Mouse (Mus musculus) megakaryocyte progenitor cell, adult 5-6 weeks (primary cell): Measurements from ENCODE around the gene E130311K13Rik. TPM values are rescaled to one million over a fixed set of nuclear protein-coding genes. Genes with fewer than 3 reads are reported as not detected.

ENCODE experiments used
- ATAC-seq: replicated peaks from 2 replicates; pipeline ENCODE4 v1.8.0; 2016; ENCODE audit warnings: mild to moderate bottlenecking, moderate TSS enrichment, inconsistent platforms; ENCODE audit not compliant: poor library complexity
- total RNA-seq, 2 experiments: library from RNA; stranded (forward) in 1 of 2; stranded (reverse) in 1 of 2; fragments of 157-497, 149-512 nt in 1 of 2; fragments of 200-1000 nt in 1 of 2; gene quantifications; 2 replicates each; pipeline versions ENCODE4 v1.2.3 to v1.2.4; 2015 to 2017

Gene E130311K13Rik
- total RNA-seq, 2 experiments from 2014 or later: 3.3 to 6.7 TPM

DNA sequence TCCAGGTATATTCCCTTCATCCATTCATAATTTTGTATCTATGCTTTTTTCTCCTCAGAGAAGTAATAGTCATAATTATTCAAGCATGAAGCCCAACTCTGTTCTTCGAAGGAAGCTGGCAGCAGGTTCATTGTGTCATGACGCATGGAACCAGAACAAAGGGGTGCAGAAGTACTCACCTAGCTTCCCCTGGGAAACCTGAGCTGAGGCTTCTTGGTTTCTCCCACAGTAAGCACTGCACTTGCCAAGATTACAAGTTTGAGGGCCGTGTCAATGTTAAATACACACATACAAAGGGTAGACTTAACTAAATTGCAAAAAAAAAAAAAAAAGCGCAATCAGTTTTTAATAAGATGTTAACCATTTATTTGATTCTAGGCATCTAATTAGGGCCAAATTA is 33.0 kb downstream of the E130311K13Rik start:
- ATAC-seq: no peak

- ATAC-seq: no peak
These were observed 33.5 kb downstream of the E130311K13Rik start for GRCm38 (mm10) chr3:63895786-63896185.

DNA sequence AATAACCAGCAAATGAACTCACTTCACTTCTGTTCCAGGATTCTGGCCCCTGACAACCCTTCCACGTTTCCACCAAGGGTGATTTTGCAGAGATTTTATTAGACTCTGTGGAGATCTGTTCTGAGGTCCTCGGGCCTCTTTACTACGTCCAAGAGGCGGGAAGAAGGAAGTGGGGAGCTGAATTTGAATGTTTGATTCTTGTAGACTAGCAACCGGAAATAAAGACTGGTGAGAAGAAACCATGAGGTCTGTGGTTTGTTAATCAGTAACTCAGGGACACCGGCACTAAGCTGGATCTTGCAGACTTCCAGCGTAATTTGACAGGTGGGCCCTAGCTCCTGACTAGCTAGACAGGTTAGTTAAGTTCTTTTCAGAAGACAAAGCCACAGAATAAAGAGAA is 35.6 kb downstream of the E130311K13Rik start:
- peak; percentile 74 for ATAC-seq

DNA sequence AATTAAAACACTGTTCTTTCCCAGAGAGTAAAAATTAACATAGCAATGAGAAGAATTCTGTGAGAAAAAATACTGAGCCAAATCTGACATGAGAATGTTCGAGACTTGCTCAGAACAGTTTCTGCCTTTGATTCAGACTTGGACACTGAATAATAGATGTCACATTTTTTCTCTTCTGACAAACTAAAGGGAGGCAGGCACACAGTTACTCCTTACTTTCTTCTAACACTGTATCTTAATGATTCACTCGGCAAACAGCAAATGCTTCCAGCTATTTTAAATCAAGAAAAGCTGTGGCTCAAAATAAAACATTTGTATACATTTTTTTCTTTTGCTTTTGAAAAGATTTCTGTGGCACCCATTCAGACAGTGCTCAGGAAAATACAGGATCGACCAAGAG is 37.1 kb downstream of the E130311K13Rik start:
- ATAC-seq: no peak

- ATAC-seq: peak; percentile 50; the same call in 1 of the 2 replicates
These were observed 48.2 kb downstream of the E130311K13Rik start for GRCm38 (mm10) chr3:63881065-63881464.

DNA sequence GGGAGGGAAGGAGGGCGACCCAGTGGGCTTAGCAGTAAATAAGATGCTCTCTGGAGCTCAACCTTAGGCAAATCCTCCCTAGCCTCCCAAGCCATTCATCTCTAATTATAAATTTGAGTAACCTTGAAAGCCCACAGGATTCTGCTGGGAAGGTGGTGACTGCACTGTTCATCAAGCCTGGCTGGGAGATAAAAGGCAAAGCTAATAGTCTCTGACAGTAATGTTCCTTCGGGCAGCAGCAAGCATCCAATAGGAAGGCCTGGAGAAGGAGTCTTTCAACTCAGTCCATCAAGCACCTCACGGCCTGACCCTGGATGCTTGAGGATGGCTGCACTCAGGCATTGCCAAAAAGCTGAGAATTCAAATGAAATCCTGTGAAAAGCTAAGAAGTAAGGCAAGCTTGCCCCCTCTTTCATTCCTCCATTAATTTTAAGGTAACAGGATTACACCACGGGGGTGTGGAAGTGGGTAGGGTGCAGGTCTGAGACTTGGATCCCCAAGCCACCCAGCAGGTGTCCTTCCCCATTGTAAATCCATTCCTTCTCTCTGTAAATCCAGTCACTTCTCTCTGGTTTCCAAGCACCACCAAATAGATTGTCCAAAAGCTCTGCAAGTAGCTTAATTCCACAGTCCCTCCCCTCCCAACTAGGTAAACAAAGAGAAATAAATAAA is 50.1 kb downstream of the E130311K13Rik start:
- no peak for ATAC-seq

DNA sequence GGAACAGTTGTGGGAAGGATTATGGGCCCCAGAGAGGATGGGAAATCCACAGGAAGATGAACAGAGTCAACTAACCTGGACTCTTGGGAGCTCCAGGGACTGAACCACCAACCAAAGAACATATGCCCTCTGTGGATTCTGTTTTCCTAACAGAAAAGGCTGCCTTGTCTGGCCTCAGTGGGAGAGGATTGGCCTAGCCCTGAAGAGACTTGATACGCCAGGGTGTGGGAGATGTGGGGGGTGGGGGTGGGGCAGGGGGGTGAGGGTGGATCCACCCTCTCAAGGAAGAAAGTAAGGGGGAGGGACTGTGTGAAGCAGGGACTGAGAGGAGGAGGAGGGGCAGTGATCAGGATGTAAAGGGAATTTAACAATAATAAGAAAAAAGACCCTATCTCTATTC is 56.5 kb downstream of the E130311K13Rik start:
- ATAC-seq: no peak

DNA sequence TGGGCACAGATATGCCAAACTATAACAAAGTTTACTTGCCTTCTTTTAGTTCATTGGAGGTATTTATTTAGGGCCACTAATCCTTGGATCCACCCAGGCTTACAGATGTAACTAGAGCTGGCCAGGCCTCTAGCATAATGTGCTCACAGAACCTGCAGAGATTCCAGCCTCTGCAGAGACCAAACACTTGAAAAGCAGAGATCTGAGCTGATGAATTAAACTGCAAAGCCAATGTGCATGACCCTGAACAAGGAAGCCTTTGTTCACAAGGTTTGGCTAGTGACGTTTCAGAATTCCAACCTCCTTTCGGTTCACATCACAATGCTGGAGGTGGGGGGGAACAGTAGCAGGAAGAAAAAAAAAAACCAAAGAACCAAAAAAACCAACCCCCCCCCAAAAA is 58.0 kb downstream of the E130311K13Rik start:
- ATAC-seq: no peak

- ATAC-seq: no peak
These were observed 61.0 kb downstream of the E130311K13Rik start for GRCm38 (mm10) chr3:63868285-63868684.

DNA sequence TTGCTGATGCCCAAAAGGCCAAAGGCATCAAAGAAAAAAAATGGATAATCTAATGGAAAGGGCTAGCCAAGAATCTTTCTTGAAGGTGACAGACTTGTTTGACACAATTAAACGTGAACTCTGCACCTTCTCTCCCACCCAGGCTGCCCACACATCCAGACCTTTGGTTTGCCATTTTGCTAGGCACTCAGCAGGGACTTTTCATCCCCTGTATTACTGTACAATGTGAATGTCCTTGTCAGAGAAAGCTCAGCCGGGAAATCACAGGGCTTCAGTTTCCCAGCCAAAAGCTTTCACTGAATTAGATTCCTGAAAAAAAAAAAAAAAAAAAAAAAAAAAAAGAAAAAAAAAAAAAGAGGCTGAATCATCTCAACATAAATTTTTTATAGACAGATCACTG is 64.2 kb downstream of the E130311K13Rik start:
- no peak for ATAC-seq

Other genes starting within 250 kb of the E130311K13Rik start
- 0.44 TPM in 1 of 2 replicates, not detected in the other for gene Plch1, start 30.0 kb downstream of the E130311K13Rik start, total RNA-seq (2015)
- gene Plch1, start 30.0 kb downstream of the E130311K13Rik start, total RNA-seq (2017): 0.34 TPM in 1 of 2 replicates, not detected in the other
- gene Slc33a1, start 35.3 kb upstream of the E130311K13Rik start, total RNA-seq (2015): 28.7 and 30.1 TPM in 2 replicates
- gene Slc33a1, start 35.3 kb upstream of the E130311K13Rik start, total RNA-seq (2017): 23.2 and 24.2 TPM in 2 replicates
- gene Gmps, start 46.6 kb upstream of the E130311K13Rik start, total RNA-seq (2015): 53.2 and 54.4 TPM in 2 replicates
- 49.4 and 55.3 TPM in 2 replicates for gene Gmps, start 46.6 kb upstream of the E130311K13Rik start, total RNA-seq (2017)
- 0.02 TPM in 1 of 2 replicates, not detected in the other for gene Vmn2r1, start 152.1 kb upstream of the E130311K13Rik start, total RNA-seq (2015)
- not detected in 2 replicates for gene Vmn2r1, start 152.1 kb upstream of the E130311K13Rik start, total RNA-seq (2017)
- not detected in 2 replicates for gene Vmn2r2, start 212.5 kb upstream of the E130311K13Rik start, total RNA-seq (2015)
- gene Vmn2r2, start 212.5 kb upstream of the E130311K13Rik start, total RNA-seq (2017): not detected in 2 replicates